8 mouse cellular contexts compared by ENCODE assay signal in the genomic region with DNA sequence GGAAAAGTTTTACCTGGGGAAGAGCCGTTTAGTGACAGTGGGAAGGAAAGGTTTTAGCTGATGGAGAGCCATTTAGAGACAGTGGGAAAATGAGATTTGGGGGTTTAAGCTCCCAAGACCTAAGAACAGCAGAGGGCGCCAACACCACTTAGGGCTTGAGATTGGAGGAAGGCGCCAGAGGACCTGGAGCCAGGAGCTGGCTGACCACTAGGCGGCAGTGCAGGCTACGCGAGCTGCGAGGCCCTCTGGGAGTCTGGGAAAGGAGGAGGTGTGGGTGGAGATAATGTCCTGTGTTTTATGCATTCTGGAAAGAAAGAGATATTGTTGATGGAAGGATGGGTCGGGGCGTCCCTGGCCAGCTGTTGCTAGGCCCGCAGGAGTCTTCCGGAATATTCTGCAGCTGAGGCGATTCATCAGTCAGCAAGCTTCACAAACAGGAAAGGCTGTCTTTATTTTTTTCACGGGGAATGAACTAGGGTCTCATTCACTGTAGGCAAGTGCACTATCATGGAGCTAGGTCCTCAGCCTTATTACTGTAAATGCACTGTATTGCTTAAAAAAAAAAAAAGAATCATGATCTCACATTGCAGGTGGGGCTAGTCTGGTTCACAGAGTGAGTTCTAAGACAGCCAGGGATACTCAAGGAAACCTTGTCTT. TPM values are rescaled to one million over a fixed set of nuclear protein-coding genes. Genes with fewer than 3 reads are reported as not detected.
A peak's percentile ranks its signal among the peaks of the same experiment; 100 is the strongest.
DNase-seq lines count a peak whose midpoint lies in the region; ATAC-seq and TF ChIP-seq lines count a peak whose summit lies in the region.

No protein-coding gene starts in this region.

- TF ChIP-seq POLR2A in limb, embryonic 14.5 days (IDR thresholded peaks at IDR 0.05; ENCODE audit: borderline replicate concordance, extremely low read depth, insufficient read depth, insufficient read length): no peak

- no peaks in the 10 kb centered on the region for H3K27me3 ChIP-seq in embryonic facial prominence, embryonic 14.5 days (replicated peaks; ENCODE audit: control insufficient read depth, insufficient read depth, low read length)
- no peaks in the 10 kb centered on the region for H3K27me3 ChIP-seq in limb, embryonic 14.5 days (ENCODE audit: control insufficient read depth, insufficient read depth, low read length)
- H3K27me3 ChIP-seq in midbrain, postnatal 0 days (ENCODE audit: insufficient read depth, low read length): no peaks in the 10 kb centered on the region

- H3K4me1 ChIP-seq in embryonic facial prominence, embryonic 14.5 days (ENCODE audit: control insufficient read depth, insufficient read depth, low read length): no peaks in the 10 kb centered on the region
- H3K4me1 ChIP-seq in limb, embryonic 14.5 days (ENCODE audit: control insufficient read depth, insufficient read depth, low read length): no peaks in the 10 kb centered on the region
- no peaks in the 10 kb centered on the region for H3K4me1 ChIP-seq in midbrain, postnatal 0 days (ENCODE audit: insufficient read depth, low read length)

- no peak overlapping the region for H3K4me3 ChIP-seq in embryonic facial prominence, embryonic 14.5 days (ENCODE audit: low read depth, low read length)
- H3K4me3 ChIP-seq in limb, embryonic 14.5 days (replicated peaks; ENCODE audit: low read length): no peak overlapping the region
- no peak overlapping the region for H3K4me3 ChIP-seq in midbrain, postnatal 0 days (ENCODE audit: low read depth, low read length)

- peak; percentile 95 for ATAC-seq in embryonic facial prominence, embryonic 14.5 days (ENCODE audit: low read depth)
- peak; percentile 87 for ATAC-seq in limb, embryonic 14.5 days (ENCODE audit: low FRiP score, low read depth)
- peak; percentile 91 for ATAC-seq in midbrain, postnatal 0 days (ENCODE audit: low FRiP score)

- H3K9me3 ChIP-seq in embryonic facial prominence, embryonic 14.5 days (ENCODE audit: control insufficient read depth, low read length): no peaks in the 10 kb centered on the region
- no peaks in the 10 kb centered on the region for H3K9me3 ChIP-seq in limb, embryonic 14.5 days (ENCODE audit: control insufficient read depth, low read length)
- H3K9me3 ChIP-seq in midbrain, postnatal 0 days (ENCODE audit: low read length): no peaks in the 10 kb centered on the region

- peak overlapping the region; percentile 44 for H3K4me2 ChIP-seq in embryonic facial prominence, embryonic 14.5 days (ENCODE audit: low read depth, low read length)
- peak overlapping the region; percentile 27; the same call in 1 of the 2 replicates for H3K4me2 ChIP-seq in limb, embryonic 14.5 days (replicated peaks; ENCODE audit: low read depth, low read length, severe bottlenecking)
- H3K4me2 ChIP-seq in midbrain, postnatal 0 days (ENCODE audit: low read depth, low read length, poor library complexity, severe bottlenecking): peak overlapping the region; percentile 47

- 5% methylated on average over 13 of the region's 13 CpGs for WGBS in embryonic facial prominence, embryonic 14.5 days
- 8% methylated on average over 13 of the region's 13 CpGs for WGBS in limb, embryonic 14.5 days
- WGBS in midbrain, postnatal 0 days: 2% methylated on average over 13 of the region's 13 CpGs

- TF ChIP-seq CTCF in midbrain, postnatal 0 days (IDR thresholded peaks at IDR 0.05): peak; percentile 100

- DNase-seq in 416B (ENCODE audit: low read depth): peak; percentile 94
- peak; percentile 88 to 94 for DNase-seq in adrenal gland, postnatal 4 days (ENCODE audit: low spot score in 2 of 2)
- DNase-seq in embryonic facial prominence, embryonic 14.5 days (ENCODE audit: low spot score): peak; percentile 96
- peak; percentile 85 to 92 for DNase-seq in heart, adult 9 months (ENCODE audit: low spot score in 2 of 2)
- peak; percentile 96 for DNase-seq in kidney, adult 9 months
- DNase-seq in limb, embryonic 14.5 days (ENCODE audit: low spot score): peak; percentile 93
- peak; percentile 97 for DNase-seq in midbrain, postnatal 0 days (ENCODE audit: low spot score)
- peak; percentile 89 to 96 for DNase-seq in spleen, postnatal 10 days (ENCODE audit: low spot score in 2 of 2)

- no peaks in the 10 kb centered on the region for H3K36me3 ChIP-seq in embryonic facial prominence, embryonic 14.5 days (ENCODE audit: control insufficient read depth, insufficient read depth, low read length)
- H3K36me3 ChIP-seq in limb, embryonic 14.5 days (ENCODE audit: control insufficient read depth, insufficient read depth, low read length): no peaks in the 10 kb centered on the region
- H3K36me3 ChIP-seq in midbrain, postnatal 0 days (ENCODE audit: insufficient read depth, low read length): no peaks in the 10 kb centered on the region

- H3K9ac ChIP-seq in embryonic facial prominence, embryonic 14.5 days (ENCODE audit: low read depth, low read length): no peak overlapping the region
- H3K9ac ChIP-seq in limb, embryonic 14.5 days (ENCODE audit: low read depth, low read length, severe bottlenecking): no peak overlapping the region
- H3K9ac ChIP-seq in midbrain, postnatal 0 days (replicated peaks; ENCODE audit: low read length, poor library complexity, severe bottlenecking): 0 out of 2 replicates have a peak overlapping the region, but pooled peaks have one; percentile 39

- no peak overlapping the region for H3K27ac ChIP-seq in embryonic facial prominence, embryonic 14.5 days (replicated peaks; ENCODE audit: low read depth, low read length)
- no peak overlapping the region for H3K27ac ChIP-seq in limb, embryonic 14.5 days (replicated peaks; ENCODE audit: low read depth, low read length)
- H3K27ac ChIP-seq in midbrain, postnatal 0 days (ENCODE audit: low read depth, low read length): peak overlapping the region; percentile 72

RNA-seq across cellular contexts. Expression of gene Phldb3, which starts 9.5 kb away (rescaled TPM):
- 1 to 10 TPM; 6.5 to 6.9 TPM for total RNA-seq in adrenal gland, postnatal 4 days (2021)
- 0.43 and 0.60 TPM in 2 replicates for polyA plus RNA-seq in embryonic facial prominence, embryonic 14.5 days (2014; fragmentation: Nextera tagmentation; extraction: Ambion mirVana)
- polyA plus RNA-seq in limb, embryonic 14.5 days (2012; rRNA removed): 4.1 and 5.5 TPM in 2 replicates
- 0.70 and 1.2 TPM in 2 replicates for polyA plus RNA-seq in limb, embryonic 14.5 days (2014; fragmentation: Nextera tagmentation; extraction: Ambion mirVana)
- 0.11 and 0.14 TPM in 2 replicates for total RNA-seq in midbrain, postnatal 0 days (2014; rRNA removed)
- not detected in 2 replicates for polyA plus RNA-seq in midbrain, postnatal 0 days (2015; fragmentation: Nextera tagmentation; extraction: Ambion mirVana)

RNA-seq across cellular contexts. Expression of gene Zfp575, which starts 13.6 kb away (rescaled TPM):
- 1 to 10 TPM; 1.8 to 2.0 TPM for total RNA-seq in adrenal gland, postnatal 4 days (2021)
- 4.3 and 4.6 TPM in 2 replicates for polyA plus RNA-seq in embryonic facial prominence, embryonic 14.5 days (2014; fragmentation: Nextera tagmentation; extraction: Ambion mirVana)
- polyA plus RNA-seq in limb, embryonic 14.5 days (2012; rRNA removed): 4.5 and 7.6 TPM in 2 replicates
- polyA plus RNA-seq in limb, embryonic 14.5 days (2014; fragmentation: Nextera tagmentation; extraction: Ambion mirVana): 5.0 TPM in 2 replicates
- 2.3 and 3.2 TPM in 2 replicates for total RNA-seq in midbrain, postnatal 0 days (2014; rRNA removed)
- 28.3 and 29.5 TPM in 2 replicates for polyA plus RNA-seq in midbrain, postnatal 0 days (2015; fragmentation: Nextera tagmentation; extraction: Ambion mirVana)

RNA-seq across cellular contexts. Expression of gene Ethe1, which starts 13.7 kb away (rescaled TPM):
- 10 to 100 TPM; 17.7 to 20.4 TPM for total RNA-seq in adrenal gland, postnatal 4 days (2021)
- 25.5 and 25.6 TPM in 2 replicates for polyA plus RNA-seq in embryonic facial prominence, embryonic 14.5 days (2014; fragmentation: Nextera tagmentation; extraction: Ambion mirVana)
- 19.9 and 21.9 TPM in 2 replicates for polyA plus RNA-seq in limb, embryonic 14.5 days (2012; rRNA removed)
- polyA plus RNA-seq in limb, embryonic 14.5 days (2014; fragmentation: Nextera tagmentation; extraction: Ambion mirVana): 30.7 and 31.5 TPM in 2 replicates
- total RNA-seq in midbrain, postnatal 0 days (2014; rRNA removed): 32.2 and 33.4 TPM in 2 replicates
- polyA plus RNA-seq in midbrain, postnatal 0 days (2015; fragmentation: Nextera tagmentation; extraction: Ambion mirVana): 31.3 and 31.6 TPM in 2 replicates

RNA-seq across cellular contexts. Expression of gene Lypd3, which starts 35.3 kb away (rescaled TPM):
- 1 to 10 TPM in 1 of 2 experiments, under 1 TPM in 1; 0.70 to 1.5 TPM for total RNA-seq in adrenal gland, postnatal 4 days (2021)
- 24.7 TPM in 2 replicates for polyA plus RNA-seq in embryonic facial prominence, embryonic 14.5 days (2014; fragmentation: Nextera tagmentation; extraction: Ambion mirVana)
- 24.8 and 30.4 TPM in 2 replicates for polyA plus RNA-seq in limb, embryonic 14.5 days (2012; rRNA removed)
- polyA plus RNA-seq in limb, embryonic 14.5 days (2014; fragmentation: Nextera tagmentation; extraction: Ambion mirVana): 38.8 and 50.7 TPM in 2 replicates
- 0.99 and 1.5 TPM in 2 replicates for total RNA-seq in midbrain, postnatal 0 days (2014; rRNA removed)
- 1.8 and 2.2 TPM in 2 replicates for polyA plus RNA-seq in midbrain, postnatal 0 days (2015; fragmentation: Nextera tagmentation; extraction: Ambion mirVana)

RNA-seq across cellular contexts. Expression of gene Xrcc1, which starts 55.0 kb away (rescaled TPM):
- 10 to 100 TPM; 56.8 to 64.4 TPM for total RNA-seq in adrenal gland, postnatal 4 days (2021)
- 88.4 and 97.9 TPM in 2 replicates for polyA plus RNA-seq in embryonic facial prominence, embryonic 14.5 days (2014; fragmentation: Nextera tagmentation; extraction: Ambion mirVana)
- polyA plus RNA-seq in limb, embryonic 14.5 days (2012; rRNA removed): 133 and 155 TPM in 2 replicates
- polyA plus RNA-seq in limb, embryonic 14.5 days (2014; fragmentation: Nextera tagmentation; extraction: Ambion mirVana): 103 and 106 TPM in 2 replicates
- 44.6 and 51.8 TPM in 2 replicates for total RNA-seq in midbrain, postnatal 0 days (2014; rRNA removed)
- polyA plus RNA-seq in midbrain, postnatal 0 days (2015; fragmentation: Nextera tagmentation; extraction: Ambion mirVana): 41.9 and 43.3 TPM in 2 replicates
